ENCODE assay signal across 17 mouse cellular contexts in genomic region chr17:31088711-31089110, GRCm38 (mm10). TPM values are rescaled to one million over a fixed set of nuclear protein-coding genes. Genes with fewer than 3 reads are reported as not detected.
DNase-seq lines count a peak whose midpoint lies in the region; ATAC-seq and TF ChIP-seq lines count a peak whose summit lies in the region.
"Had no signal": no experiment of that assay in that cellular context is flagged by ENCODE, and none has a peak within 500 bp of the region (broad histone marks: within the 10 kb centered on the region; RNA-seq: fewer than 3 reads in every experiment).

No protein-coding gene starts in this region.

- H3K27me3 ChIP-seq in hindbrain, embryonic 15.5 days, result no peaks in the 10 kb centered on the region
- H3K27me3 ChIP-seq in hindbrain, embryonic 14.5 days (ENCODE audit: control insufficient read depth, insufficient read depth, low read length), result no peaks in the 10 kb centered on the region
- no peaks in the 10 kb centered on the region for H3K27me3 ChIP-seq in embryonic facial prominence, embryonic 13.5 days
- no peaks in the 10 kb centered on the region for H3K27me3 ChIP-seq in liver, adult 2 months (ENCODE audit: control insufficient read depth, insufficient read depth, low read length)
- no peaks in the 10 kb centered on the region for H3K27me3 ChIP-seq in intestine, postnatal 0 days (replicated peaks; ENCODE audit: control insufficient read depth, insufficient read depth, low read length)
- H3K27me3 ChIP-seq: hindbrain, embryonic 13.5 days had no signal

- ATAC-seq in hindbrain, embryonic 15.5 days (ENCODE audit: low FRiP score, low read depth), result no peak
- ATAC-seq in hindbrain, embryonic 14.5 days (ENCODE audit: low FRiP score), result no peak
- ATAC-seq in embryonic facial prominence, embryonic 13.5 days (ENCODE audit: insufficient number of reproducible peaks, insufficient read depth, low FRiP score, low TSS enrichment, low read depth), result no peak
- no peak for ATAC-seq in erythroblast, adult 5-6 weeks (replicated peaks; ENCODE audit: low FRiP score, poor library complexity, severe bottlenecking)
- no peak for ATAC-seq in intestine, postnatal 0 days

- H3K4me2 ChIP-seq in hindbrain, embryonic 15.5 days, result no peak overlapping the region
- H3K4me2 ChIP-seq in hindbrain, embryonic 14.5 days (replicated peaks), result no peak overlapping the region
- no peak overlapping the region for H3K4me2 ChIP-seq in embryonic facial prominence, embryonic 13.5 days
- no peak overlapping the region for H3K4me2 ChIP-seq in intestine, postnatal 0 days (replicated peaks; ENCODE audit: low read depth)
- H3K4me2 ChIP-seq: hindbrain, embryonic 13.5 days had no signal

- peaks cover 5% of the 10 kb centered on the region for H3K36me3 ChIP-seq in hindbrain, embryonic 15.5 days
- H3K36me3 ChIP-seq in hindbrain, embryonic 14.5 days (replicated peaks; ENCODE audit: control insufficient read depth, insufficient read depth), result no peaks in the 10 kb centered on the region
- peaks cover 7% of the 10 kb centered on the region; the same call in 1 of the 2 replicates for H3K36me3 ChIP-seq in embryonic facial prominence, embryonic 13.5 days
- no peaks in the 10 kb centered on the region for H3K36me3 ChIP-seq in liver, adult 2 months (ENCODE audit: control insufficient read depth, insufficient read depth, low read length)
- no peaks in the 10 kb centered on the region for H3K36me3 ChIP-seq in intestine, postnatal 0 days (ENCODE audit: control insufficient read depth, insufficient read depth)

- H3K27ac ChIP-seq in hindbrain, embryonic 15.5 days (replicated peaks), result 0 out of 2 replicates have a peak overlapping the region, but pooled peaks have one; percentile 46
- no peak overlapping the region for H3K27ac ChIP-seq in hindbrain, embryonic 14.5 days
- peak overlapping the region; percentile 69 for H3K27ac ChIP-seq in embryonic facial prominence, embryonic 13.5 days
- H3K27ac ChIP-seq in liver, adult 2 months (replicated peaks; ENCODE audit: insufficient read depth, low read depth, low read length), result peak overlapping the region; percentile 66
- no peak overlapping the region for H3K27ac ChIP-seq in intestine, postnatal 0 days (ENCODE audit: low read depth, low read length)

- TF ChIP-seq POLR2A in liver, adult 2 months (IDR thresholded peaks at IDR 0.05; ENCODE audit: extremely low read depth, insufficient read depth, low read length), result no peak

- no peak overlapping the region for H3K9ac ChIP-seq in hindbrain, embryonic 15.5 days
- H3K9ac ChIP-seq in hindbrain, embryonic 14.5 days, result no peak overlapping the region
- no peak overlapping the region for H3K9ac ChIP-seq in embryonic facial prominence, embryonic 13.5 days
- H3K9ac ChIP-seq in liver, adult 2 months (ENCODE audit: low read depth, low read length), result no peak overlapping the region
- no peak overlapping the region for H3K9ac ChIP-seq in intestine, postnatal 0 days (ENCODE audit: low read depth, low read length)

- no peak for DNase-seq in hindbrain, embryonic 14.5 days (ENCODE audit: low spot score)
- no peak for DNase-seq in liver, adult 2 months (ENCODE audit: extremely low read depth, low read depth, low spot score)
- peak; percentile 47 for DNase-seq in lung, postnatal 36 days
- DNase-seq: cerebellum, postnatal 10 days; kidney, postnatal 14 days; right cerebral cortex, postnatal 14 days; thymus, postnatal 4 days had no signal

- H3K4me3 ChIP-seq in hindbrain, embryonic 15.5 days, result no peak overlapping the region
- H3K4me3 ChIP-seq in hindbrain, embryonic 14.5 days (replicated peaks; ENCODE audit: low read length), result no peak overlapping the region
- H3K4me3 ChIP-seq in embryonic facial prominence, embryonic 13.5 days, result no peak overlapping the region
- H3K4me3 ChIP-seq in liver, adult 2 months (ENCODE audit: insufficient read depth, low read depth, low read length), result no peak overlapping the region
- no peak overlapping the region for H3K4me3 ChIP-seq in intestine, postnatal 0 days (ENCODE audit: low read depth, low read length)
- H3K4me3 ChIP-seq: erythroblast, embryonic 14.5 days; hindbrain, embryonic 13.5 days had no signal

- no peak for TF ChIP-seq CTCF in liver, adult 2 months (IDR thresholded peaks at IDR 0.05; ENCODE audit: low read depth, low read length)
- no peak for TF ChIP-seq CTCF in intestine, postnatal 0 days (IDR thresholded peaks at IDR 0.05; ENCODE audit: low read depth)

- no peaks in the 10 kb centered on the region for H3K9me3 ChIP-seq in hindbrain, embryonic 15.5 days
- H3K9me3 ChIP-seq in hindbrain, embryonic 14.5 days (ENCODE audit: control insufficient read depth, low read length), result no peaks in the 10 kb centered on the region
- H3K9me3 ChIP-seq in embryonic facial prominence, embryonic 13.5 days, result no peaks in the 10 kb centered on the region
- H3K9me3 ChIP-seq in intestine, postnatal 0 days (ENCODE audit: control insufficient read depth), result no peaks in the 10 kb centered on the region
- H3K9me3 ChIP-seq: hindbrain, embryonic 13.5 days had no signal

- H3K79me2 ChIP-seq in liver, adult 2 months (ENCODE audit: control insufficient read depth, insufficient read depth, low read length), result peaks cover 4% of the 10 kb centered on the region; the same call in 1 of the 2 replicates

- peaks cover 38% of the 10 kb centered on the region for H3K4me1 ChIP-seq in hindbrain, embryonic 15.5 days (replicated peaks)
- H3K4me1 ChIP-seq in hindbrain, embryonic 14.5 days (replicated peaks; ENCODE audit: control insufficient read depth, insufficient read depth, low read length), result peaks cover 42% of the 10 kb centered on the region
- peaks cover 27% of the 10 kb centered on the region for H3K4me1 ChIP-seq in embryonic facial prominence, embryonic 13.5 days
- H3K4me1 ChIP-seq in liver, adult 2 months (ENCODE audit: control insufficient read depth, insufficient read depth, low read length), result peaks cover 9% of the 10 kb centered on the region
- no peaks in the 10 kb centered on the region for H3K4me1 ChIP-seq in intestine, postnatal 0 days (replicated peaks; ENCODE audit: control insufficient read depth, insufficient read depth, low read length)

- WGBS in hindbrain, embryonic 15.5 days, result 62% methylated on average over 5 of the region's 5 CpGs
- 49% methylated on average over 5 of the region's 5 CpGs for WGBS in hindbrain, embryonic 14.5 days
- whole genome bisulfite sequencing in embryonic facial prominence, embryonic 13.5 days, result 31% methylated on average over 5 of the region's 5 CpGs
- 56% methylated on average over 5 of the region's 5 CpGs for WGBS in liver, adult 2 months
- WGBS in intestine, postnatal 0 days, result 55% methylated on average over 5 of the region's 5 CpGs

RNA-seq across cellular contexts. Expression of gene Abcg1, which starts 31.2 kb away (rescaled TPM):
- polyA plus RNA-seq in hindbrain, embryonic 15.5 days (2015; fragmentation: Nextera tagmentation; extraction: Ambion mirVana), result 19.9 TPM in 2 replicates
- 19.3 and 21.1 TPM in 2 replicates for polyA plus RNA-seq in hindbrain, embryonic 14.5 days (2014; fragmentation: Nextera tagmentation; extraction: Ambion mirVana)
- 14.2 and 14.9 TPM in 2 replicates for polyA plus RNA-seq in embryonic facial prominence, embryonic 13.5 days (2015; fragmentation: Nextera tagmentation; extraction: Ambion mirVana)
- 5.0 and 6.0 TPM in 2 replicates for total RNA-seq in liver, adult 2 months (2014; rRNA removed)
- 1.8 and 3.4 TPM in 2 replicates for polyA plus RNA-seq in liver, adult 2 months (2012; rRNA removed)
- total RNA-seq in erythroblast, adult 5-6 weeks (2015; ENCODE audit: low replicate concordance), result 2.9 and 3.1 TPM in 2 replicates
- 3.3 and 5.5 TPM in 2 replicates for total RNA-seq in erythroblast, adult 5-6 weeks (2017; ENCODE audit: low replicate concordance)
- polyA plus RNA-seq in intestine, postnatal 0 days (2015; fragmentation: Nextera tagmentation; extraction: Ambion mirVana), result 3.3 and 3.4 TPM in 2 replicates

RNA-seq across cellular contexts. Expression of gene Tff3, which starts 40.7 kb away (rescaled TPM):
- 2.4 and 3.2 TPM in 2 replicates for polyA plus RNA-seq in hindbrain, embryonic 15.5 days (2015; fragmentation: Nextera tagmentation; extraction: Ambion mirVana)
- 2.9 and 4.5 TPM in 2 replicates for polyA plus RNA-seq in hindbrain, embryonic 14.5 days (2014; fragmentation: Nextera tagmentation; extraction: Ambion mirVana)
- polyA plus RNA-seq in embryonic facial prominence, embryonic 13.5 days (2015; fragmentation: Nextera tagmentation; extraction: Ambion mirVana), result 5.7 TPM in 1 of 2 replicates, not detected in the other
- 0.37 and 3.8 TPM in 2 replicates for total RNA-seq in liver, adult 2 months (2014; rRNA removed)
- polyA plus RNA-seq in liver, adult 2 months (2012; rRNA removed), result 0.72 and 2.9 TPM in 2 replicates
- not detected in 2 replicates for total RNA-seq in erythroblast, adult 5-6 weeks (2015; ENCODE audit: low replicate concordance)
- not detected in 2 replicates for total RNA-seq in erythroblast, adult 5-6 weeks (2017; ENCODE audit: low replicate concordance)
- 2,043 and 2,206 TPM in 2 replicates for polyA plus RNA-seq in intestine, postnatal 0 days (2015; fragmentation: Nextera tagmentation; extraction: Ambion mirVana)
- total RNA-seq: gastrocnemius, adult 18-20 months; left cerebral cortex, adult 18-20 months had no signal
- polyA plus RNA-seq: erythroblast, embryonic 14.5 days; macrophage; neural tube, embryonic 14.5 days had no signal

RNA-seq across cellular contexts. Expression of gene Tff2, which starts 55.4 kb away (rescaled TPM):
- not detected in 2 replicates for polyA plus RNA-seq in hindbrain, embryonic 15.5 days (2015; fragmentation: Nextera tagmentation; extraction: Ambion mirVana)
- not detected in 2 replicates for polyA plus RNA-seq in hindbrain, embryonic 14.5 days (2014; fragmentation: Nextera tagmentation; extraction: Ambion mirVana)
- not detected in 2 replicates for polyA plus RNA-seq in embryonic facial prominence, embryonic 13.5 days (2015; fragmentation: Nextera tagmentation; extraction: Ambion mirVana)
- total RNA-seq in liver, adult 2 months (2014; rRNA removed), result 2.2 and 5.8 TPM in 2 replicates
- 0.25 TPM in 1 of 2 replicates, not detected in the other for polyA plus RNA-seq in liver, adult 2 months (2012; rRNA removed)
- total RNA-seq in erythroblast, adult 5-6 weeks (2015; ENCODE audit: low replicate concordance), result not detected in 2 replicates
- total RNA-seq in erythroblast, adult 5-6 weeks (2017; ENCODE audit: low replicate concordance), result not detected in 2 replicates
- polyA plus RNA-seq in intestine, postnatal 0 days (2015; fragmentation: Nextera tagmentation; extraction: Ambion mirVana), result 116 and 203 TPM in 2 replicates
- total RNA-seq: gastrocnemius, adult 18-20 months; left cerebral cortex, adult 18-20 months had no signal
- polyA plus RNA-seq: erythroblast, embryonic 14.5 days; hindbrain, embryonic 13.5 days; macrophage; neural tube, embryonic 14.5 days had no signal

Comparison
In these comparisons a context has a peak if more than half of its experiments do, and no peak if none do; other contexts are left out.
1. H3K27ac ChIP-seq: peak in hindbrain, embryonic 15.5 days (single experiment), embryonic facial prominence, embryonic 13.5 days (single experiment) and liver, adult 2 months (single experiment); none in hindbrain, embryonic 14.5 days (single experiment) and intestine, postnatal 0 days (single experiment).
2. RNA of gene Tff3, which starts 40.7 kb away (polyA plus RNA-seq): 2,043 to 2,206 TPM in intestine, postnatal 0 days; 2.9 to 4.5 TPM in hindbrain, embryonic 14.5 days, 0.72 to 2.9 TPM in liver, adult 2 months, 2.4 to 3.2 TPM in hindbrain, embryonic 15.5 days and 5.7 TPM in embryonic facial prominence, embryonic 13.5 days; every median in the first group is over 100 times any median in the second.
3. RNA of gene Tff2, which starts 55.4 kb away (polyA plus RNA-seq): 116 to 203 TPM in intestine, postnatal 0 days; not detected in hindbrain, embryonic 15.5 days, not detected in hindbrain, embryonic 14.5 days, not detected in embryonic facial prominence, embryonic 13.5 days and 0.25 TPM in liver, adult 2 months; every median in the first group is over 10 times any median in the second.